Mouse (Mus musculus) brain, embryonic 14.5 days (tissue): Measurements from ENCODE around the gene Pml. TPM values are rescaled to one million over a fixed set of nuclear protein-coding genes. Genes with fewer than 3 reads are reported as not detected.
A peak's percentile ranks its signal among the peaks of the same experiment; 100 is the strongest.

Experiments used
- DNase-seq: peaks from one replicate; pipeline ENCODE4 v3.0.0-alpha.2; 2011; ENCODE audit warnings: low read depth
- CTCF ChIP-seq: fragments of 200-500 bp; IDR thresholded peaks from 2 replicates; pipeline ENCODE4 v1.5.1; 2012; ENCODE audit warnings: inconsistent platforms, mild to moderate bottlenecking, moderate library complexity, borderline replicate concordance; ENCODE audit not compliant: insufficient read depth, insufficient read length; ENCODE audit errors: extremely low read depth
- POLR2A ChIP-seq: fragments of 200-500 bp; IDR thresholded peaks from 2 replicates; pipeline ENCODE4 v1.6.1; 2012; ENCODE audit warnings: mild to moderate bottlenecking, inconsistent platforms, borderline replicate concordance; ENCODE audit not compliant: poor library complexity, insufficient read depth, insufficient read length, severe bottlenecking; ENCODE audit errors: extremely low read depth
- polyA plus RNA-seq: library from polyadenylated mRNA; depleted of rRNA; stranded (reverse); fragments of >200 nt; gene quantifications from 2 replicates; pipeline ENCODE4 v1.2.3, GENCODE M21; 2012; rRNA removed

The Pml gene
- polyA plus RNA-seq, result 6.8 and 7.1 TPM in 2 replicates

DNA sequence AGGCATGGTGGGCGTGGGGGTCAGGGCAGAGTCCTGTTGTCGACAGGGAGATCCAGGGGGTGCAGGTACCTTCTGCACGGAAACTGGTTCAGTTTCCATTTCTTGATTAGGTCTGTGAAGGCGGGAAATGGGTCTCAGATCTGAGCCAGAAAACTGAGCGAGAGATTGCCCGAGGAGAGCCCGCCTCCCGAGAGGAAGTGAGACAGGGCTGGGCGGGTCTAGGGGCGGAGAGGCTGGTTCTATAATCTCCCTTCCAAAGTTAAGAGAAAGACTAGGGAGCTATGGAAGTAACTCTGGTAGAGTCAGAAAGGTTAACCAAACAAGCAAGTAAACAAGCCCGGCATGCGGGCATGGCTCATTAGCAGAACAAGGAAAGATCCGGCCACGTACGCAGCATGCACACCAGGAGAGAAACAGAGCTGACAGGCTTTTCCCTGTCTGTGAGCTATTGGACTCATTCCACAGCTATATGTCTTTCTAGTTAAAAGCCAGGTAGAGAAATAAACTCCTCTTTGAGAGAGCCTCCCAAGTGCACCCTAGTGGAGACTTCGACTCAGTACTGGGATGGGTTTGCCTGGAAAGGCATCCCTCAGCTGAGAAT is at the start of gene Pml:
Gene Pml (minus strand): TSS at position 195 of the 601 bp plus-strand sequence.
- DNase-seq, result peak; percentile 69
- peak; percentile 43; the same call in 1 of the 2 replicates for TF ChIP-seq CTCF
- no peak for TF ChIP-seq POLR2A

DNA sequence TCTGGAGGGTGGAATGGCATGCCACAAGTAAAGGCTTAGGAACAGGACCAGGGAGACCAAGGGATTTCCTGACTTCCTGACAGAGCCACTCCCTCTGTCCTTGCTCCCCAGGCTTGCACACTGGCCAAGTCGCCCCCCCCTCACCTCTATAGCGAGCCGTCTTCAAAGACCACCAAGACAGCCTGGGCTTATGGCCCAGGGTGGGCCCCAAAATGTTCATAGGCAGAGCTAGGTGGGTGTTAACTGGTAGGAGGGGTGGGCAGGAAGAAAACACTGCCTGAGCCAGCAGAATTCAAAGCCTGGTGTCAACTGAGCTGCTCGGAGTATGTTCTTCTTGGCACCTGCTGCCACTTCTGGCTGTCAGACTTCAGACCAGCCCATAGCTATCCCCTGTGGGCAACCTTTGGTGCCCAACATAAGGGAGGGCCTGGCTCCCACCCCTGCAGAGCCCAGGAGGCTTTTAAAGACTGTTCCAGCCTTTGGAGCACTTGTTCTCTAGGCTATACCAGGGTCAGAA is 48.4 kb upstream of the Pml start:
- DNase-seq, result peak; percentile 38
- no peak for TF ChIP-seq POLR2A
- TF ChIP-seq CTCF, result no peak

DNA sequence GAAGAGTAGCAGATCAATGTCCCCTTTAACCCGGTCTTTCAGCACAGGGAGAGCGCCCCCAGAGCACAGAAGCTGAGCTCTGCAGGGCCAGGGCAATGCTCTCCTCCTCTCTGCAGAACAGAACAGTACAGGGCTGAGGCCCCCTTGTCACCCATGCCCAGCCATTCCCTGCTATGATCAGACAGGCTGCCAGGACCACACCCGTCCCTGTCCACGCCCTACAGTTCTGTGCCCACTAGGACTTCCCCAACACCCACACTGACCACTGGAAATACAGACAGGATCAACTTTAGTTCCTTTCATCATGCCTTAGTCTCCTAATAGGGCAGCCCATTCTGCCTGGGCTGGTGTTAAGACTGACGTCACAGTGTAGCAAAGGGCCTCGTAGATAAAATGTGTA is 47.5 kb upstream of the Pml start:
- DNase-seq, result no peak
- TF ChIP-seq CTCF, result no peak
- no peak for TF ChIP-seq POLR2A

DNA sequence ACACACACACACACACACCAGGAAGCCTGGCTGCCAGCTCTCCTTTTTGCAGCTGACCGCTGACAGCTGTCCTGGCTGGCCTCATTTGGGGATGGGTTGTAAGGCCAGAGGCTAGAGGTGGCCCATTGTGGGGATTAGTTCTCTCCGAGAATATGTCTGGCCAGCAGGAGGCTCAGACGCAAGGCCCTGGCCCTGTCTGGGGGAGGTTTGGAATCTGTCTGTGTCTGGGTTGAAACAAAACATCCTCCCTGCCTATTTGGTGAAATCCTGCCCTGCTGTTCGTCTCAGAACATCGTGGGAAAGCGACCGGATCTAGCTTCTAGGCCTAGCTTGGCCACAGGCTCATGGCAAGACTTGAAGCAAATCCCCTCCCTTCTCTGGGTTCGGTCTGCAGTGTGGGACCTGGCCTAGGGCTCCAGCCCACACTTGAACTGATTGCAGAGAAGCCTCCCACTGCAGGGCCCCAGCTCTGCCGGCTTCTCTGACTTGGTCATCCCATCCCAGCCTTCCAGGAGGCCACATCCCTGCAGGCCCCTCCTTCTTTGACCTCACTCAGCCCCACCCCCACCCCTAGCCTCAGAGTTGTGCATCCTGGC is 46.3 kb upstream of the Pml start:
- DNase-seq, result peak; percentile 43
- TF ChIP-seq CTCF (no peak), POLR2A (no peak)

DNA sequence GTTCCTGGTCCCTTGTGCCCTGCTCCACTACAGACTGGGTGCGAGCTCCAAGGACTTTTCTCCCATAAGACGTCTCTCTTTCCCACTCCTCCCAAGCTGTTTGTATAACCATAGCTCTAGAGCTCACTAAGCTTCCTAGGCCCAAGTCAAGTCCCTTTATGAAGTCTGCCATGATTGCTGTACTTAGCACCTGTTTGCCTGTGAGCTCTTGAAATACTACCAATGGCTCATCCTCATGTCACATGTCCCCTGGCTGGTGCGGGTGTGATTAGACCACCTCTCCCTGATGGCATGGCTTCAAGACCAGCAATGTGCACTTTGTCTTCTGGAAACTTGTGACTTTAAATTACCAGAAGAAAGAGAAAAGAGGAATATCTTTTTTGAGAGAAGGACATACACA is 45.8 kb upstream of the Pml start:
- no peak for TF ChIP-seq POLR2A
- TF ChIP-seq CTCF, result no peak
- no peak for DNase-seq

DNA sequence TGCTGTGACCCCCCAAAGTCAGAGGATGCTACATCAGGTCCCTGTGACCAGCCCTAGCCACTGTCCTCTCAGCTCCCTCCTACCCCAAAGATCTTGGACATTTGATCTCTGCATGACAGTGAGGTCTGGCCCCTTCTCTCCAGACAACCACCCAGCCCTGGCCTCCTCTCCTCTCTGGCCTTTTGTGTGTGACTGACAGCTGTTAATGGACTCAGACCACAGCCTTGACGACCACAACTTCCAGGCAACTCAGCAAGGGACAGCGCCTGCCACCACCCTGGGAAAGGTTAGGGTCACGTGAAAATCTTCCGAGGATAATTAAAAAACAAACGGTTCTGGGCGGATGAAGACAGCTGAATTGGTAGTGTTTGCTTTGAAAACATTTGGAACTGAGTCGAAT is 44.9 kb upstream of the Pml start:
- TF ChIP-seq POLR2A (no peak), CTCF (no peak)
- DNase-seq, result no peak

DNA sequence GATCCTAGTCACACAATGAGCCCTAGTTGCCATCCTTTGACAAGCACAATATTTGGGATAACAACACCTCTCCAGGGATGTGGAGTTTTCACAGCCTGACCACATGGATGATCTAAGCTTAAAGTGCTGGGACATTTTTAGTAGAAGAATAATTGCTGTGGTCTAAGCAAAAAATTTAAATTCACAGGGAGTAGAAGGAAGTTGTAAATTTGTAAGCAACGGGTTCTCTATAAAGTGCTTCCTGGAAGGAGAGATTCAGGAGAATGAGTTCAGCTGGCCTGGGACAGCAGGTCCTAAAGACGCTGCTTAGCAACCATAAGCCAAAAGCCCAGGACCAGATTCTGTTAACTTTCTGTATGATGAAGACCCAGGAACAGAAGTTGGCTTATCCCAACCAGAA is 40.3 kb upstream of the Pml start:
- TF ChIP-seq POLR2A, result no peak
- no peak for TF ChIP-seq CTCF
- DNase-seq, result no peak

DNA sequence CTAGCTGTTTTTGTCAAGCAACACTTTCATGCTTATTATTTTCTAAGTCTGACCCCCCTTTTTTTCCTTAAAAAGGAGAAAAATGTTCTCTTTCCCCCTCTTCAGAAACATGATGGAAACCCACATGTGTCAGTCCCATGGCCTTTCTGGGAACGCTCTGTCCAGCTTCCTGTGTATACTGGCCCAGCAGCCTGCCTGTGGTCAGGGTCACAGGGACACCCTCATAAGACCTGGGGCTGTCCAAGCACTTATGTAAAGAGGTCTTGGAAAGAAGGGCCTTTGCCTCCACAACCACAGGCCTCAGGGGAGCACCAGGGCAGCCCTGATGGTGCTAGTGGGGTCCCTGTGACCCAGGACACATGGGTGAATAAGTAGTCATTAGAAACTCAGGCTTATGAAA is 39.5 kb upstream of the Pml start:
- TF ChIP-seq POLR2A, result no peak
- no peak for TF ChIP-seq CTCF
- no peak for DNase-seq

DNA sequence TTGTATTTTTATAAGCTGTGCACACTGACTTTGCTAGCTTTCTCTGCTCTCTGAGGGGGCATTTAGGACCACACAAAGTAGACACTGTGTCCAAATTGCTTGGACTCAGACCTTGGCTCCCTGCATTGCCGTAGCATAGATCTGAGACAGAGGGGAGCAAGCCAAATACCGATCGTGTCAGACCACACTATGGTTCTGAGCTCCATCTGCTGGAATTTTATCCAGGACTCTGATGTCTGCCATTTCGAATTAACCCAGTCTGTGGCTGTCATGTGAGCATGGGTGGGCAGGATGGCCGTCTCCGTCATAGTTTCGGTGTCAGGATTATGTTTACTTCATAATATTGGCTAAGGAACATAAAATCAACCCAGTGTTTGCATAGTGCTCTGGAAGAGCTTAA is 33.8 kb upstream of the Pml start:
- DNase-seq, result no peak
- no peak for TF ChIP-seq CTCF
- no peak for TF ChIP-seq POLR2A

DNA sequence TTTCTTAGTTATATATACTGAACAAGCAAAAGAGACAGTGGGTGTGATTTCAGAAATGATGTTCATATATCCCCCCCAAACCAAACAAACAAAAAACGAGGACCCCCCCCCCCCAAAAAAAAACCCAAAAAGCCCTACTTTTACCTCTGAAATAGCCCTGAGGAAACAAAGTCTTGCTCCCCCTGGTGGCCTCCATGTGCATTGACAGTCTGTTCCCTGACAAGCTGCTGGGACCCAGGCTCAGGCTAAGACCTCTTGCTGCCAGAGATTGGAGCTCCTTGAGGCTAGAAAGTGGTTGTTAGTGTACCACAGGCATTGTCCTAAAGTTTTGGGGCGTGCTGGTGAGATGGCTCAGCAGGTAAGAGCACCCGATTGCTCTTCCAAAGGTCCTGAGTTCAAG is 32.0 kb upstream of the Pml start:
- peak; percentile 47 for DNase-seq
- TF ChIP-seq CTCF (peak; percentile 72; the same call in 1 of the 2 replicates), POLR2A (no peak)

DNA sequence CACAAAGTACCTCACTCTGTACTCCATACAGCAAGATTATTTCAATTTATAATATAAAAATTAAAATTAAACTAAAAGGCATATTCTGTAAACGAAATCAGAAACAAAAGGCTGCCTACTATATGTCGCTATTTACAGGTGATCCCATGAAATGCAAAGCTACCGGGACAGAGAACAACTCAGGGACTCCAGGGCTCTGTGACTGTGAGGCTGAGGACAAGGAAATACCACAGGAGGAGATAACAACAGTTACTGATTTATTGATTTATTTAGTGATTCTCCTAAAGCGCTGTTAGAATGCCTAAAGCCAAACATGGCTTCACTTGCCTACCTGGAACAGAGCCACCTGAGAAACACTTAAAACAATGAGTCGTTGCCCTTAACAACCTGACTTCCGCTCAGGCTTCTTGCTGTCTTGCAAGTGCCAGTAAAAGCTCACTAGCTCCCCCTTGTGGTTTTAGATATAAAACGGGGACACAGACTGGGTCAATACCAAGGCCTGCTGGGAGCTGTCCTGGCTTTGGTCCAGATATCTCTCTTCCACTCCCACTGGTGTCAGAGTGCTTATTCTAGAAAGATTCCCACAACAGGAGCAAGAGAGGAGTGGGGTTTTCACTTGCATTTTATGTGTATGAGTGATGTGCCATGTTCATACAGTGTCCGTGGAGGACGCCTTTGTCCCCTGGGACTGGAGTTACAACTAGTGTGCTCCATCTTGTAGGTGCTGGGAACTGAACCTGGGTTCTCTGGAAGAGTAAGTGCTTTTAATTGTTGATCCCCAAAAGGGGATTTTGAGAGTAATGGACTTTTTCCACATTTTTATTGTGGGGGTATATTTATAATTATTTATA is 30.9 kb upstream of the Pml start:
- TF ChIP-seq POLR2A (no peak), CTCF (peak; percentile 75; the same call in 1 of the 2 replicates)
- peak; percentile 95 for DNase-seq

DNA sequence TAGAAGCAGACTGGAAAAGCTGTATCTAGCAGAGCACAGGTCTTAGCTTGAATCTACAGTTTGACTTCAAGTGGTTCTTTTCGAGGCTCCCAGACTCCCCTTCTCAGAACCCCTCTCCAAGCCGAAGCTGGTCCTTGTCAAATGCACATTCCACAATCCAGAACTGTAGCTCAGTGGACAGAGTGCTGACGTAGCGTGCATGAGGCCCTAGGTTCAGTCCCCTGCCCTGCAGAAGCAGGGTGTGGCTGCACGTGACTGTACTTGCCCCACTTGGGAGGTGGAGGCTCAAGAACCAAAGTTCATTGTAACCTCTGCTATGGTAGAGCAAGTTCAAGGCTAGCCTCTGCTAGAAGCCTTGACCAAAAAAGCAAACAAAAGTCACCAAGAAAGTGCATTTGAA is 30.2 kb upstream of the Pml start:
- no peak for TF ChIP-seq CTCF
- DNase-seq, result no peak
